Mouse (Mus musculus): Measurements from ENCODE around the gene Btbd3.

Gene Btbd3

DNA sequence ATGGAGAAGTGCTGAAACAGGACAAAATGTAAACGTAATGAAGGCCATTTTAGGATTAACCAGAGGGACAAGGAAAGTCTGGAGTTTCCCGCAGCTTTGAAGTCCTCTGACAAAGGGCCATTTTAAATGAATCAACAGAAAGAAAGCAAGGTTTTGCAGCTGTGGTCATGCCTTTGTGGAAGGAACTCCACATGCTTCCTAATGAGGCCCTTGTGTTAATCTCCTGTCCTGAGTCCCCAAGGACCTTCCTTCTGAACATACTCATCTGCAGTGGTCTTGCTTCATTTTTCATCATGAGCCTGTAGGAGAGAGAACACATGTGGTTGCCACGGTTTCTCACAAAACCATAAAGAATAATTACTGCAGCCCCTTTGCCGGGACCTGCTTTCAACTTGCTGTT is 275.6 kb downstream of the Btbd3 start:
- no peak for DNase-seq (ENCODE audit: low spot score)

DNA sequence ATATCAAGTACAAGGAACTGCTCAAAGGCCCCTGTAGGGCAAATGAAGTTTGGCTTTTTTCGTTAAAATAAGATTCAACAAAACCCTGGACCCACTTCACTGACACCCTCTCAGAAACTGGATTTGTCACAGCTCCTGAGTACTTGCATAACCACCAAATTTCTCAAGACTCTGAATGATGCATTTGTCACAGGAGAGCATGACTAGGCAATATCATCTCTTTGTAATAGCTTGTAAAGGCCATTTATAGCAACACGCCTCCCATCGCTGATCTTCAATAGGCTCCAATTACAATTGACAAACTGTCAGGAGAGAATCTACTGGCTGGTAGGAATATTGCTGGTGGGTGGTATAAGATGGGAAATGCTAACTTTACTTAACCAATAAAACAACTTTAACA is 283.3 kb downstream of the Btbd3 start:
- no peak for DNase-seq (ENCODE audit: low spot score)

DNA sequence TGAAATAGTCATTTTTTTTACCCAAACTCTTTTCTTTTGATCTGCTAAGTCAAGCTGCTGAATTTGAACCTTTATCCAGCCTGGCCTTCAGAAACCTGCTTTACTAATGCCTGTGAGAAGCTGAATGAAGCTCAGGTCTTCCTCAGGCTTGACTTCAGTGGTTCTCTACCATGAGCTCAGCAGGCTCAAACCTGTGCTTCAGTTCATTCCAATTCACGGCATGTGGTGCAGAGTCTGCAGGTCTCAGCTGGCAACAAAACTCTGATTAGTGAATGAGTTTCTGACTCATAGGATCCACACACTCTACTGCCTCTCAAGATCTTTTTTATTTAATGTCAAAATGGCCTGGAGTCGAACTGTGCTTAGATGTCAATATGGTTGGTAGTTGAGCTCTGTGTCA is 292.6 kb downstream of the Btbd3 start:
- no peak for DNase-seq (ENCODE audit: low spot score)

DNA sequence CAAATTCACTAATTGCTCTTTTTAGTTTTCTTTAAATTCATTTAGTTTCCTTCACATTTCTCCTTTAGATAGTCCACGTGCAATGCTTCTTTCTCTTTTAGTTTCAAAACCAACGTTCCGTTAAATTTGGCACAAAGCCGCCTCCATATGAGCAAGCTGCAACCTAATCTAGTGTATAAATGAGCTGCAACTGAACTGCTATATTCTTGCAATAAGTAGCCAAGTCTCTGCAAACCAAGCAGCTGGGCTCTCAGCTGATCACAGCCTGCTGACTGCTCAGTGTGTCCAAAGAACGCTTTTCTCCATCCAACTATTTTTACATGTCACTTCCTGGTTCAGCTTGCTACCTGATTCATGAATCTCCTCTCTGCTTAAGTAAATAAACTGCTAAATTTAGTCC is 295.2 kb downstream of the Btbd3 start:
- DNase-seq (ENCODE audit: low spot score): no peak

DNA sequence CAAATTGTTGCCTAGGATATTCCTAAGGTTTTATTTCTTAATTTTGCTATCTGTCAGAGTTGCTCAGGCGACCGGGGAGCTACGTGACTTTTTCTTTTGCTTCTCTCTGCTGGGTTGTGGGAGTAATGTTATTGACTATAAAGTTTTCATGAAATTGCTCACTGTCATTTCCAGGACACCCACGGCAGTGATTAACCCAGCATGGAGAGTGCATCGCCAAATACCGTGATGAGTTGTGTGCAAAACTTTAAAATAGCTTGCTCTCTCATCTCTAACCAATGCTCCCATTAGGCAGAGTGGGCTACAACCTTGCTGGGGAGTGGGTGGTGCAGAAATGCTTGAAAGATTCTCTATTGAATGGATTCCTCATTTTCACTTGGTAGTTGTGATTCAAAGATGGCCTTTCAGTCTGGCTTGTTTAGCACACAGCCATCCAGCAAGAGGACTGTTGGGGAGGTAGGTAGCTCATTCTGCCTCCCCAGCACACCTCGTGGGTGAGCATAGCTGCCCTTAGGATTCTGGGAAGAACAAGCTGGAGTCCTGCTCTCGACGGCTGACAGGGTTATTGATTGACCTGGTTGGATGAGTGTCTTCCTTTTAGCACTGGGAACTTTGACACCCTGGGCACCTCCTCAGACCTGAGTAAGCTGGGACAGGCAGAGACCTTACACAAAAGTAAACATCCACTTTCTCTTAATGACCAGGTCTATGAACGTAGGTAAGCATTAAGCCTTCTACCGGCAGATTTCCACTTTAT is 298.9 kb downstream of the Btbd3 start:
- no peak for DNase-seq (ENCODE audit: low spot score)

DNA sequence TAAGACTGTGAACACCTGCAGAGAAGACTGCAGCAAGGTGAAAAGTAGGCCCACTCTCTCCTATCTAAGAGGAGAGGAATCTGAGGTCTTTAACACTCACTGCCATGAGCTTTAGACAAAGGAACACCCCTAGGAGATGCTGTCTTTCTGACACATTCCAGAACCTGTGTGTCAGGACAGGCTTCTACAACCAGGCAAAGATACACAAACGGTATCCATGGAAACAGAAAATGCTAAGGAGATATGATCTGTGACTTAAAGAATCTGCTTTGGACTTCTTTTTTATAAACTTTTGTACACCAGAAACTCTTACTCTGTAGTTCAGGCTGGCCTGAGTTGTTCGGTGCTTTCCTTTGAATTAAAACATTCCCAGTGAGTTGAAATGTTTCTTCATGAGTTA is 329.6 kb downstream of the Btbd3 start:
- DNase-seq (ENCODE audit: low spot score): no peak

DNA sequence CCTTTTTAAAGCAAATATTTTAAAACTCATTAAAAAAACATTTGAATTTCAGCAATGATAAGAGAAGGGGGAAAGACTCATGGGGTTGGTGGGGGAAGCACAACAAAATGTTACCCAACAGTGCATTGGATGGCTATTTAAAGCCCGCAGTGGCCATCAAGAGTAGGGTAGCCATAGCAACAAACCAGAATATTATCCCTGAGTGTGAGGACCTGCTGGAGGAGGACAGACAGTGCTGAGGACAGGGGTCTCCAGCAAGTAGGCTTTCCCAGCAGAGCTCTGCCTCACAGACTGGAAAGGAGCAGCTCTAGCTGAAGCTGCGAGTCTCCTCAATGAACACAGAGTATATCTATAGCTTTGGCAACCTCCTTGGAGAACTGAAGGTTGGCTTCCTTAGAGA is 331.0 kb downstream of the Btbd3 start:
- no peak for DNase-seq (ENCODE audit: low spot score)

DNA sequence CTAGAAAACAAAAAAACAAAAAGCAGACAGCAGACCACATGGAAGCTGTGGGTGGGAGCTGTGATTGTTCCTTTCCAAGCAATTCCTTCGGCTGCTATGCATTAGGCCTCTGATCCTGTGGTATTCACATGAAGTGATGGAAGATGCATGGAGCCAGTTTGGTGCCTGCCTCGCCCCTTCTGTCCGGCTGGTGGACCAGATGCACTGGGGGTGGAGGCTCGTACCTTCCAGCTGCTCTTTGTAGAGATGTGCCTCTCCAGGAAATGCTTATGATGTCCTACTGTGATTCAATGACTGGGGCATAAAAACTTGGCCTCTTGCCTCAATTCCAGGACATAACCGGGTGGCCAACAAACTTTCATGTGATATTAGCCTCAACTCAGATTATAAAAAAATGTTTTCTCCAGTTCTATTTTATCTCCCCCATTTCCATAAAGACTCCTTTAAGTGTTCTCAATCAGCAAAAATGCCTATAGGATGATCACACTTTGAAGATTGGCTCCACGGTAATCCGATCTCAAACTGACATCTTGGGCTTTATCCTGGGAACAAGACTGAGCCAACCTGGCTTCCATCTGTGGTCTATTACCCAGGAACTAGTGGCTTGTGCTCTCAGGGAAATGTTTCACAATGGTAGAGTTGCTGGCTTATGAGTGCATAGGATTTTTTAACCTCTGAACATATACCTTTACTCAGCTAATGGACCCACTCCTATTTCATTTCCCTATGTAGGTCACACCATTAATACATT is 331.6 kb downstream of the Btbd3 start:
- DNase-seq (ENCODE audit: low spot score): no peak

DNA sequence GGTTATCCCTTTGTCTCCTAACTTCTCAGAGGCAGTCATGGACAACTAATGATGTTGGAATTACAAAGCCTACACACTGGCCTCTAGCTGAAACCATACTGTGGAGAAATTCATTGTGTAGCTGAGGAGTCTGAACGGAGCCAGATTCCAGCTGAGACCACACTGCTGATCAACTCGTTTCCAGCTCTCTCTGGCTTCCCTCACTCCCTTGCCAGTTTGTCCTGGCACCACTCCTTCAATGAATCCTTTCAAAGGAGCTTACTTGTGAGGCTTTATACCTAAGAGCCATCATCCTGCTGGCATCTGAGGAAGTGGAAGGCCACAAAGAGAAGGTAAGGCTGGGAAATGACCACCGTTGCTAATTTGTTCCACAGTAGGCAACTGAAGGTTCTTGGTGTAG is 332.7 kb downstream of the Btbd3 start:
- DNase-seq (ENCODE audit: low spot score): no peak

DNA sequence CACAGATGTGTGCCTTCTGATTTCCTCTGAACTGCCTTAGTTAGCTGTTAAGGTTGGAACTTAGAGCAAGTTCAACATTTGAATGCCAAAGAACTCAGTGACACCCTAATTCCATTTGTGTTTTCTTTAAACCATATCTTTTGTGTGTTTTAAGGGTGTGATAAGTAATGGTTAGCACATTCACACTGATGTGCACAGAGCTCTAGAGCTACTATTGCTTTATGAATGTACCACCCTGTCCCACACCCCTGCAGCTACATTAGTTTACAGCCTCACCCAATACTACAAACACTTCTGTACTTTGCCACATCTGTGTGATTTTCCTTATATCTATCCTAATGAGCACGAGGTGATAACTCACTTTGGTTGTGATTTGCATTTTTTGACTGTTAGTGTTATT is 333.9 kb downstream of the Btbd3 start:
- no peak for DNase-seq (ENCODE audit: low spot score)

DNA sequence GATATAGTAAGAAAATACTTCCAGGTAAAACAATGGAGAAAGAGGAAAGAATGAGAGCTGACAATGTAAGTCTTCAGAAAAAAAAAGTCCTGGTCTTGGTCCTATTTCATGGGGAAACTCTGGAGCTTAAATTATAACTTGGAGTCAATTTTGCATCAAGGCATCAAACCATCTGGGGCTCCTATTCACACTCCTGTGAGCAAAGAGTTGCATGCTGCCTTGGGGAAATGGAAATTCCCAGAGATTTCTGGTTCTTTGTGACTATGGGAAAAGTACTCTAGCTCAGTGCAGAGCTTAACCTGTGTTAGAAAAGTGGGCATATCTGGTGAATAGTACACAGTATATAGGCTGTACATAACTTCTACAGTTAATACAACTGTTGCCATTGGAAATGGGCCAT is 356.0 kb downstream of the Btbd3 start:
- DNase-seq (ENCODE audit: low spot score): no peak

DNA sequence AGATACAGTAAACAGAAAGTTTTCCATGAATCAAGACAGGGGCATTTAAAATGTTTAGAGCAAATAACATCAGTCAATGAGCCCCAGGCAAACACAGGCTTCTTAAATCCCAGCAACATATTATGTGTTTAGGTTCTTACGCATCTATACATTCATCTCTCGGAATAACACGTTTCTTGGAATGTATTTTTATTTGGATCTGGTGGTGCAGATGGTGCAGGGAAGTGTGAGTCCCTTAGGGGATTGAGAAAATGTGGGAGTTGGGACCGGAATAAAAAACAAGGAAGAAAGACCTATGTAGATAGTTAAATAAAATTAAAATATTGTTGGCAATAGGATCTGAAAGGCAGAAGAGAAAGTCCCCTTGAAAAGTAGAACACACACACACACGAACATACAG is 361.1 kb downstream of the Btbd3 start:
- DNase-seq (ENCODE audit: low spot score): no peak

All from c-Kit-positive CD71-positive TER-119-positive erythroid progenitor cells, embryonic 14.5 days (primary cell).